13 mouse cellular contexts compared by ENCODE assay signal in the genomic region with DNA sequence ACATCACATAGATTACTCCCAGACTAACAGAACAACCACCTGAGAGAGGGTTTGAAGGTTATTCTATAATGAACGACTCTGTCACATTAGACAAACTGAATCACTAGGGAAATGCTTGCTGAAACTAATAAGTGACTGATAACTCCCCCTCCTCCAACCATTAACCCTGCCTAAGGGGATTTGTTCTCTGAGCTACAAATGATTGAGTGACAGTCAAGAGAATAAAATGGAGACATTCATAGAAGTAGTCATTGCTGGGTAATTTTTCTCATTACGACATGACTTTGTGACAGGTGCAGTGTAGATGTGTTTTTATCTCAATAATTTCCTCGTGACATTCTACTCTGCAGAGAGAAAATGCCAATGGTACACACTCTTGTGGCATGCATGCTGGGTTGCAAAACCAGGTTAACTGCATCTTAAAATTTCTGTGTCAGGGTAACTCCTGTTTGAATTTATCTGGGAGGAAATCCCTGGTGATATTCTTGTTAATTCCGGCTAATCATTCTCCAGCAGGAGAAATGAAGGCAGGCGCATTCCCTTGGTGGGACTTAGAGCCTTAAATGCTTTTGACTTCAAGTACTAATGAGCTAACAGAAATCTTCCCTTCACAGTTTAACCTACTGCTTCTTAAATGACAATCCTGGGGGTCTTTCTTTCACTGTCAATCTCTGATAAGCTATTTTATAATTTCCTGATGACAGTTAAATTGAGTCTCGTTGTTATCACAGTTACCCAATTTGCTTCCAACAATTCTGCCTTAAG.
DNase-seq lines count a peak whose midpoint lies in the region; ATAC-seq and TF ChIP-seq lines count a peak whose summit lies in the region.
"Had no signal": no experiment of that assay in that cellular context is flagged by ENCODE, and none has a peak within 500 bp of the region (broad histone marks: within the 10 kb centered on the region; RNA-seq: fewer than 3 reads in every experiment).

No protein-coding gene starts in this region.

- no peak overlapping the region for H3K4me2 ChIP-seq in embryonic facial prominence, embryonic 14.5 days (ENCODE audit: low read depth, low read length)
- no peak overlapping the region for H3K4me2 ChIP-seq in kidney, postnatal 0 days (ENCODE audit: low read length)
- H3K4me2 ChIP-seq in hindbrain, postnatal 0 days (ENCODE audit: low read depth, low read length): no peak overlapping the region
- H3K4me2 ChIP-seq: heart, embryonic 13.5 days; liver, embryonic 13.5 days; stomach, embryonic 15.5 days had no signal

- TF ChIP-seq CTCF in kidney, postnatal 0 days (IDR thresholded peaks at IDR 0.05; ENCODE audit: low read depth): no peak
- no peak for TF ChIP-seq CTCF in hindbrain, postnatal 0 days (IDR thresholded peaks at IDR 0.05; ENCODE audit: low read depth)
- TF ChIP-seq CTCF in left cerebral cortex, adult 2 months (IDR thresholded peaks at IDR 0.05): no peak

- ATAC-seq in embryonic facial prominence, embryonic 14.5 days (ENCODE audit: low read depth): peak; percentile 51; the same call in 1 of the 2 replicates
- 0 out of 2 replicates have a peak, but pooled peaks have one; percentile 43 for ATAC-seq in kidney, postnatal 0 days (replicated peaks; ENCODE audit: low FRiP score, low read depth)
- peak; percentile 62 for ATAC-seq in hindbrain, postnatal 0 days
- ATAC-seq: lung, postnatal 0 days had no signal

- H3K9me3 ChIP-seq in embryonic facial prominence, embryonic 14.5 days (ENCODE audit: control insufficient read depth, low read length): no peaks in the 10 kb centered on the region
- H3K9me3 ChIP-seq in embryonic facial prominence, embryonic 10.5 days: no peaks in the 10 kb centered on the region
- H3K9me3 ChIP-seq in kidney, postnatal 0 days (replicated peaks; ENCODE audit: low read length): no peaks in the 10 kb centered on the region
- H3K9me3 ChIP-seq in hindbrain, postnatal 0 days (ENCODE audit: low read length): no peaks in the 10 kb centered on the region
- H3K9me3 ChIP-seq: heart, embryonic 13.5 days; liver, embryonic 13.5 days; stomach, embryonic 15.5 days had no signal

- H3K36me3 ChIP-seq in embryonic facial prominence, embryonic 14.5 days (ENCODE audit: control insufficient read depth, insufficient read depth, low read length): no peaks in the 10 kb centered on the region
- H3K36me3 ChIP-seq in embryonic facial prominence, embryonic 10.5 days (replicated peaks): no peaks in the 10 kb centered on the region
- H3K36me3 ChIP-seq in kidney, postnatal 0 days (ENCODE audit: insufficient read depth, low read length): no peaks in the 10 kb centered on the region
- no peaks in the 10 kb centered on the region for H3K36me3 ChIP-seq in hindbrain, postnatal 0 days (ENCODE audit: insufficient read depth, low read length)
- H3K36me3 ChIP-seq: heart, embryonic 13.5 days; liver, embryonic 13.5 days; stomach, embryonic 15.5 days had no signal

- no peaks in the 10 kb centered on the region for H3K27me3 ChIP-seq in embryonic facial prominence, embryonic 14.5 days (replicated peaks; ENCODE audit: control insufficient read depth, insufficient read depth, low read length)
- H3K27me3 ChIP-seq in embryonic facial prominence, embryonic 10.5 days (replicated peaks; ENCODE audit: low read depth, poor library complexity, severe bottlenecking): no peaks in the 10 kb centered on the region
- no peaks in the 10 kb centered on the region for H3K27me3 ChIP-seq in kidney, postnatal 0 days (ENCODE audit: insufficient read depth, low read length)
- H3K27me3 ChIP-seq in hindbrain, postnatal 0 days (ENCODE audit: insufficient read depth, low read length): no peaks in the 10 kb centered on the region
- H3K27me3 ChIP-seq: heart, embryonic 13.5 days; liver, embryonic 13.5 days; stomach, embryonic 15.5 days had no signal

- H3K27ac ChIP-seq in embryonic facial prominence, embryonic 14.5 days (replicated peaks; ENCODE audit: low read depth, low read length): no peak overlapping the region
- H3K27ac ChIP-seq in embryonic facial prominence, embryonic 10.5 days (replicated peaks): no peak overlapping the region
- no peak overlapping the region for H3K27ac ChIP-seq in kidney, postnatal 0 days
- no peak overlapping the region for H3K27ac ChIP-seq in hindbrain, postnatal 0 days
- no peak overlapping the region for H3K27ac ChIP-seq in left cerebral cortex, adult 2 months
- H3K27ac ChIP-seq: heart, embryonic 13.5 days; liver, embryonic 13.5 days; stomach, embryonic 15.5 days had no signal

- H3K4me1 ChIP-seq in embryonic facial prominence, embryonic 14.5 days (ENCODE audit: control insufficient read depth, insufficient read depth, low read length): no peaks in the 10 kb centered on the region
- peaks cover 24% of the 10 kb centered on the region for H3K4me1 ChIP-seq in embryonic facial prominence, embryonic 10.5 days
- no peaks in the 10 kb centered on the region for H3K4me1 ChIP-seq in kidney, postnatal 0 days (replicated peaks; ENCODE audit: insufficient read depth, low read length)
- no peaks in the 10 kb centered on the region for H3K4me1 ChIP-seq in hindbrain, postnatal 0 days (ENCODE audit: insufficient read depth, low read length)
- H3K4me1 ChIP-seq: heart, embryonic 13.5 days; liver, embryonic 13.5 days; stomach, embryonic 15.5 days had no signal

- peak; percentile 19 for DNase-seq in embryonic facial prominence, embryonic 14.5 days (ENCODE audit: low spot score)
- DNase-seq in embryonic facial prominence, embryonic 10.5 days (ENCODE audit: low spot score): no peak
- DNase-seq in kidney, postnatal 0 days (ENCODE audit: low spot score): no peak
- DNase-seq in kidney, adult 11 months: no peak
- peak; percentile 21 for DNase-seq in hindbrain, postnatal 0 days (ENCODE audit: low spot score)
- peak; percentile 24 for DNase-seq in retina, postnatal 1 day
- DNase-seq in adrenal gland, postnatal 14 days: no peak
- DNase-seq in left cerebral cortex, adult 2 months (ENCODE audit: extremely low spot score in 1 of 2, low spot score in 2 of 2): no peak
- DNase-seq: cerebellum, adult 9-11 months; liver, embryonic 13.5 days had no signal

- WGBS in embryonic facial prominence, embryonic 14.5 days: 31% methylated on average over 6 of the region's 6 CpGs
- 43% methylated on average over 6 of the region's 6 CpGs for WGBS in embryonic facial prominence, embryonic 10.5 days
- 58% methylated on average over 6 of the region's 6 CpGs for WGBS in kidney, postnatal 0 days
- 60% methylated on average over 6 of the region's 6 CpGs for WGBS in hindbrain, postnatal 0 days

- no peak overlapping the region for H3K9ac ChIP-seq in embryonic facial prominence, embryonic 14.5 days (ENCODE audit: low read depth, low read length)
- H3K9ac ChIP-seq in kidney, postnatal 0 days (ENCODE audit: low read depth, low read length): no peak overlapping the region
- H3K9ac ChIP-seq in hindbrain, postnatal 0 days (replicated peaks; ENCODE audit: low read length): no peak overlapping the region
- H3K9ac ChIP-seq: heart, embryonic 13.5 days; liver, embryonic 13.5 days; stomach, embryonic 15.5 days had no signal

- intact Hi-C loops in left cerebral cortex, adult 2 months (cut with DNase I): no loop called here

- H3K4me3 ChIP-seq in embryonic facial prominence, embryonic 14.5 days (ENCODE audit: low read depth, low read length): no peak overlapping the region
- H3K4me3 ChIP-seq in embryonic facial prominence, embryonic 10.5 days: no peak overlapping the region
- H3K4me3 ChIP-seq in kidney, postnatal 0 days (replicated peaks; ENCODE audit: low read depth, low read length): no peak overlapping the region
- no peak overlapping the region for H3K4me3 ChIP-seq in hindbrain, postnatal 0 days (ENCODE audit: low read length)
- no peak overlapping the region for H3K4me3 ChIP-seq in left cerebral cortex, adult 2 months
- H3K4me3 ChIP-seq: heart, embryonic 13.5 days; liver, embryonic 13.5 days; stomach, embryonic 15.5 days had no signal

Comparison
In these comparisons a context has a peak if more than half of its experiments do, and no peak if none do; other contexts are left out.
1. DNase-seq: peak in embryonic facial prominence, embryonic 14.5 days (single experiment), hindbrain, postnatal 0 days (single experiment) and retina, postnatal 1 day (single experiment); none in embryonic facial prominence, embryonic 10.5 days (single experiment), kidney, postnatal 0 days (single experiment), kidney, adult 11 months (single experiment), adrenal gland, postnatal 14 days (single experiment) and left cerebral cortex, adult 2 months (0 of 2).
2. Peak in every context shown above with its lines, with median percentiles within 50 percentile points of each other: ATAC-seq.